Mouse (Mus musculus): ENCODE measurements around the gene Daglb. TPM values are rescaled to one million over a fixed set of nuclear protein-coding genes. Genes with fewer than 3 reads are reported as not detected.
A peak's percentile ranks its signal among the peaks of the same experiment; 100 is the strongest.

Gene Daglb
- total RNA-seq (2015; ENCODE audit: low replicate concordance) (14.1 and 22.2 TPM in 2 replicates), total RNA-seq (2017; ENCODE audit: low replicate concordance) (14.1 and 16.0 TPM in 2 replicates)

GRCm38 (mm10) chr5:143464100-143464756 is at the start of gene Daglb:
Daglb (plus strand) TSS chr5:143464584.
- peak; percentile 82 for ATAC-seq (replicated peaks; ENCODE audit: low FRiP score, poor library complexity, severe bottlenecking)

- ATAC-seq (replicated peaks; ENCODE audit: low FRiP score, poor library complexity, severe bottlenecking) = no peak
Observed at GRCm38 (mm10) chr5:143421484-143421883, 42.9 kb upstream of the Daglb start.

- ATAC-seq (replicated peaks; ENCODE audit: low FRiP score, poor library complexity, severe bottlenecking) = no peak
Observed at GRCm38 (mm10) chr5:143422990-143423389, 41.4 kb upstream of the Daglb start.

GRCm38 (mm10) chr5:143423899-143424519 is 40.4 kb upstream of the Daglb start:
- ATAC-seq (replicated peaks; ENCODE audit: low FRiP score, poor library complexity, severe bottlenecking) = peak; percentile 95

- ATAC-seq (replicated peaks; ENCODE audit: low FRiP score, poor library complexity, severe bottlenecking) = peak; percentile 91
Observed at GRCm38 (mm10) chr5:143434421-143434820, 30.0 kb upstream of the Daglb start.

- ATAC-seq (replicated peaks; ENCODE audit: low FRiP score, poor library complexity, severe bottlenecking) = no peak
Observed at GRCm38 (mm10) chr5:143441298-143441697, 23.1 kb upstream of the Daglb start.

- no peak for ATAC-seq (replicated peaks; ENCODE audit: low FRiP score, poor library complexity, severe bottlenecking)
Observed at GRCm38 (mm10) chr5:143441753-143442152, 22.6 kb upstream of the Daglb start.

- ATAC-seq (replicated peaks; ENCODE audit: low FRiP score, poor library complexity, severe bottlenecking) = no peak
Observed at GRCm38 (mm10) chr5:143463671-143464070, 713 bp upstream of the Daglb start.

- peak; percentile 57 for ATAC-seq (replicated peaks; ENCODE audit: low FRiP score, poor library complexity, severe bottlenecking)
Observed at GRCm38 (mm10) chr5:143464757-143465118, 354 bp downstream of the Daglb start.

GRCm38 (mm10) chr5:143465156-143466085 is 1.0 kb downstream of the Daglb start:
- peak; percentile 82 for ATAC-seq (replicated peaks; ENCODE audit: low FRiP score, poor library complexity, severe bottlenecking)

- no peak for ATAC-seq (replicated peaks; ENCODE audit: low FRiP score, poor library complexity, severe bottlenecking)
Observed at GRCm38 (mm10) chr5:143466891-143467669, 2.7 kb downstream of the Daglb start.

- no peak for ATAC-seq (replicated peaks; ENCODE audit: low FRiP score, poor library complexity, severe bottlenecking)
Observed at GRCm38 (mm10) chr5:143467931-143468330, 3.5 kb downstream of the Daglb start.

- no peak for ATAC-seq (replicated peaks; ENCODE audit: low FRiP score, poor library complexity, severe bottlenecking)
Observed at GRCm38 (mm10) chr5:143469628-143470027, 5.2 kb downstream of the Daglb start.

GRCm38 (mm10) chr5:143470421-143471164 is 6.2 kb downstream of the Daglb start:
- no peak for ATAC-seq (replicated peaks; ENCODE audit: low FRiP score, poor library complexity, severe bottlenecking)

- ATAC-seq (replicated peaks; ENCODE audit: low FRiP score, poor library complexity, severe bottlenecking) = no peak
Observed at GRCm38 (mm10) chr5:143471165-143471546, 6.8 kb downstream of the Daglb start.

GRCm38 (mm10) chr5:143471953-143472618 is 7.7 kb downstream of the Daglb start:
- ATAC-seq (replicated peaks; ENCODE audit: low FRiP score, poor library complexity, severe bottlenecking) = no peak

- no peak for ATAC-seq (replicated peaks; ENCODE audit: low FRiP score, poor library complexity, severe bottlenecking)
Observed at GRCm38 (mm10) chr5:143475153-143475844, 10.9 kb downstream of the Daglb start.

- no peak for ATAC-seq (replicated peaks; ENCODE audit: low FRiP score, poor library complexity, severe bottlenecking)
Observed at GRCm38 (mm10) chr5:143476013-143476412, 11.6 kb downstream of the Daglb start.

Data from erythroid progenitor cell, adult 5-6 weeks (primary cell).